Mouse (Mus musculus): Measurements from ENCODE around the gene Bok. TPM values are rescaled to one million over a fixed set of nuclear protein-coding genes. Genes with fewer than 3 reads are reported as not detected.
A peak's percentile ranks its signal among the peaks of the same experiment; 100 is the strongest.

The Bok gene
- total and polyA plus RNA-seq, 2 experiments from 2014 or later = 25.6 to 50.8 TPM

DNA sequence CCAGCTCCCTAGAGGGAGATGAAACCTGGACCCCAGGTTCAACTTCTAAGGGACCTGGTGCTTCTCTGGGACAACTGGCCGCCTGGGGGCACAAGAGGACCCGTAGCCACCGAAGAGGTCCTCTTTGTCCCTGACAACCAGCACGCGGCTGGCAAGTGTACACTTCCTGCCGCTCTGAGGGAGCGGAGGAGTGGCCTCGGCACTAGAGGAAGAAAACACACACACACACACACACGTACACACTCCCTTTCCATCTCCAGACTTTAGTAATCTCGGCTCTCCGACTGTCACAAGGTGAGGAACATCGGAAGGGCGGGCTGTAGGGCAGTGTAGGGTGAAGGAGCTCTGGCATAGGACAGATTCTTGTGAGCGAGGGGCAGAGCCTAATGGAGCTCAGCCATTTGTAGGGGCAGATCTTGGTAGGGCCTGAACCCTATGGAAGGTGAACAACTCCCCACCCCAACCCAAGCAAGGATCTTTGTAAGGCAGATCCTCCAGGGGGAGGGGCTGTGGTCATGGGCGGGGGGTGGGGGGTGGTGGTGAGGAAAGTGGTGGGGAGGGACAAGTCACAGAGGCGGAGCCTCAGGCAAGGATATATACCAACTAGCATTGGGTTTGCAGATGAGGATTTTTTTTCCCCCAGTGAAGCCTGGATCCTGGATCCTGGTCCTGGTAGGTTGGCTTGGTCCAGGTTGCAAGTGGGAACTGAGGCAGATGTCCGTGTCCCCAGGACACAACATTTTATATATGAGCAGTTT, 16.5 kb upstream of the Bok start:
- peak; percentile 93 for ATAC-seq (ENCODE audit: insufficient read depth, low read depth)
- Histone ChIP-seq H3K4me1 (ENCODE audit: control insufficient read depth, insufficient read depth) (peaks cover 17% of the 10 kb centered on the region), H3K27ac (ENCODE audit: low read depth) (peak overlapping the region; percentile 71), H3K36me3 (replicated peaks; ENCODE audit: control insufficient read depth, insufficient read depth, low read length) (no peaks in the 10 kb centered on the region), H3K4me2 (ENCODE audit: low read depth, low read length) (peak overlapping the region; percentile 70), H3K4me3 (ENCODE audit: low read depth, low read length) (peak overlapping the region; percentile 41), H3K9me3 (replicated peaks; ENCODE audit: control insufficient read depth, low read length) (no peaks in the 10 kb centered on the region), H3K27me3 (ENCODE audit: control insufficient read depth, insufficient read depth, low read length) (no peaks in the 10 kb centered on the region), H3K9ac (replicated peaks; ENCODE audit: low read depth, low read length) (peak overlapping the region; percentile 49)
- TF ChIP-seq EP300 (IDR thresholded peaks at IDR 0.05; ENCODE audit: low read depth) (peak; percentile 58; the same call in 1 of the 2 replicates), CTCF (IDR thresholded peaks at IDR 0.05; ENCODE audit: low read depth) (peak; percentile 86)
- DNase-seq (ENCODE audit: low spot score) = peak; percentile 92
- WGBS = 5% methylated on average over 17 of the region's 17 CpGs

DNA sequence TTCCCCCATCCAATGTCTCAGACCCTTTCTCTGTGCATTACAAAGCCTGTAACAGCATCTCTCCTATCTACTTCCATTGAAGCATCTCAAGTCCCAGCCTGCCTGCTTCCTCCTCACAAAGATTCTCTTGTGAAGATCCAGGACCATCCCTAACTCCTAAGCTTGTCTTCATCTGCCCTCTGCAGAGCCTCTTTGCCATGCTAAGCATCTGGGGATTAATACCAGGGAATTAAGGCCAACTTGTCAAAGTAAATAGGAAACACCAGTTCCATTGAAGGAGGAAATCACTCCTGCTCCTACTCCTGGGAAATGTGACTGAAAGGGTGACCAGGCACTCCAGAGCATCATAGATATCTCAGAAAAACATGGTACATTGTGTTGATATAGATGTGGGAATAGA, 15.5 kb upstream of the Bok start:
- Histone ChIP-seq H3K27me3 (ENCODE audit: control insufficient read depth, insufficient read depth, low read length) (no peaks in the 10 kb centered on the region), H3K4me2 (ENCODE audit: low read depth, low read length) (no peak overlapping the region), H3K9ac (replicated peaks; ENCODE audit: low read depth, low read length) (no peak overlapping the region), H3K4me1 (ENCODE audit: control insufficient read depth, insufficient read depth) (peaks cover 17% of the 10 kb centered on the region), H3K27ac (ENCODE audit: low read depth) (no peak overlapping the region), H3K9me3 (replicated peaks; ENCODE audit: control insufficient read depth, low read length) (no peaks in the 10 kb centered on the region), H3K36me3 (replicated peaks; ENCODE audit: control insufficient read depth, insufficient read depth, low read length) (no peaks in the 10 kb centered on the region), H3K4me3 (ENCODE audit: low read depth, low read length) (no peak overlapping the region)
- ATAC-seq (ENCODE audit: insufficient read depth, low read depth) (no peak), DNase-seq (ENCODE audit: low spot score) (no peak)
- no peak for TF ChIP-seq EP300 (IDR thresholded peaks at IDR 0.05; ENCODE audit: low read depth)
- no peak for TF ChIP-seq CTCF (IDR thresholded peaks at IDR 0.05; ENCODE audit: low read depth)

DNA sequence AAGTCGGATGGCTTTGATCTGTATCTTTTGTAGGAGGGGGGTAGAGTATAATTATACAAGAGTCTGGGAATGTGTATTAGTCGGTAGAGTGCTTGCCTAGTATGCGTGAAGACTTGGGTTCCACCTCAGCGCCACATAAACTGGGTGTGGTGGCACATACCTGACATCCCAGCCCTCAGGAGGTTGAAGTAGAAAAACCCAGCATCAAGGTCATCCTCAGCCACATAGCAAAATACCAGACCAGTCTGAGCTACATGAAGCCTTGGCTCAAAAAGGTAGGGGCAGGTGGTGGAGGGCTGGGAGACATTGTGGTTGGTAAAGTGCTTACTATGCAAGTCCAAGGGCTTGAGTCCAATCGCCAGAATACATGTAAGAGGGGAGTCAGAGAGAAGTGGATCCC, 12.8 kb upstream of the Bok start:
- H3K4me3 ChIP-seq (ENCODE audit: low read depth, low read length) = no peak overlapping the region
- ATAC-seq (ENCODE audit: insufficient read depth, low read depth) (no peak), DNase-seq (ENCODE audit: low spot score) (no peak)
- TF ChIP-seq EP300 (IDR thresholded peaks at IDR 0.05; ENCODE audit: low read depth) (no peak), CTCF (IDR thresholded peaks at IDR 0.05; ENCODE audit: low read depth) (no peak)
- no peak overlapping the region for H3K27ac ChIP-seq (ENCODE audit: low read depth)
- H3K9ac ChIP-seq (replicated peaks; ENCODE audit: low read depth, low read length) = no peak overlapping the region
- no peaks in the 10 kb centered on the region for H3K36me3 ChIP-seq (replicated peaks; ENCODE audit: control insufficient read depth, insufficient read depth, low read length)
- H3K4me1 ChIP-seq (ENCODE audit: control insufficient read depth, insufficient read depth) = peaks cover 15% of the 10 kb centered on the region
- no peaks in the 10 kb centered on the region for H3K9me3 ChIP-seq (replicated peaks; ENCODE audit: control insufficient read depth, low read length)
- no peaks in the 10 kb centered on the region for H3K27me3 ChIP-seq (ENCODE audit: control insufficient read depth, insufficient read depth, low read length)
- 87% methylated on average over 5 of the region's 5 CpGs for WGBS
- no peak overlapping the region for H3K4me2 ChIP-seq (ENCODE audit: low read depth, low read length)

DNA sequence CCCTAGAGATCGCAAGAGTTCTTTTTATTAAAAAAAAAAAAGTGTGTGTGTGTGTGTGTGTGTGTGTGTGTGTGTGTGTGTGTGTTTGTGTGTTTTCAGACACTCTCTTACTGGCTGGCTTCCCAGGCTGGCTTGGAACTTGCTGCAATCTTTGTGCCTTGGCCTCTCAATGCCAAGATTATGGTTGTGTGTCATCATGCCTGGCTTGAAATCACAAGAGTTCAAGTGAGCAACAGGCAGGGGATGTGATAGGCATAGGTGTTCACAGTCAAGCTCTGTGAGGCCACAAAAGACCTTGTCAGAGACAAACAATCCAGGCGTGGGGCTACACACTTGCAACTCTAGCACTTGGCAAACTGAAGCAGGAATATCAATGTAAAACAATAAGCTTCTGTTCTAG, 7.1 kb upstream of the Bok start:
- no peak overlapping the region for H3K4me3 ChIP-seq (ENCODE audit: low read depth, low read length)
- H3K27me3 ChIP-seq (ENCODE audit: control insufficient read depth, insufficient read depth, low read length) = no peaks in the 10 kb centered on the region
- H3K9me3 ChIP-seq (replicated peaks; ENCODE audit: control insufficient read depth, low read length) = no peaks in the 10 kb centered on the region
- 0 out of 2 replicates have a peak overlapping the region, but pooled peaks have one; percentile 9 for H3K27ac ChIP-seq (ENCODE audit: low read depth)
- H3K36me3 ChIP-seq (replicated peaks; ENCODE audit: control insufficient read depth, insufficient read depth, low read length) = no peaks in the 10 kb centered on the region
- peaks cover 9% of the 10 kb centered on the region; the same call in 1 of the 2 replicates for H3K4me1 ChIP-seq (ENCODE audit: control insufficient read depth, insufficient read depth)
- H3K4me2 ChIP-seq (ENCODE audit: low read depth, low read length) = no peak overlapping the region
- H3K9ac ChIP-seq (replicated peaks; ENCODE audit: low read depth, low read length) = no peak overlapping the region
- TF ChIP-seq EP300 (IDR thresholded peaks at IDR 0.05; ENCODE audit: low read depth) (no peak), CTCF (IDR thresholded peaks at IDR 0.05; ENCODE audit: low read depth) (no peak)
- ATAC-seq (ENCODE audit: insufficient read depth, low read depth) = peak; percentile 64
- 40% methylated on average over 2 of the region's 2 CpGs for WGBS
- peak; percentile 52 for DNase-seq (ENCODE audit: low spot score)

DNA sequence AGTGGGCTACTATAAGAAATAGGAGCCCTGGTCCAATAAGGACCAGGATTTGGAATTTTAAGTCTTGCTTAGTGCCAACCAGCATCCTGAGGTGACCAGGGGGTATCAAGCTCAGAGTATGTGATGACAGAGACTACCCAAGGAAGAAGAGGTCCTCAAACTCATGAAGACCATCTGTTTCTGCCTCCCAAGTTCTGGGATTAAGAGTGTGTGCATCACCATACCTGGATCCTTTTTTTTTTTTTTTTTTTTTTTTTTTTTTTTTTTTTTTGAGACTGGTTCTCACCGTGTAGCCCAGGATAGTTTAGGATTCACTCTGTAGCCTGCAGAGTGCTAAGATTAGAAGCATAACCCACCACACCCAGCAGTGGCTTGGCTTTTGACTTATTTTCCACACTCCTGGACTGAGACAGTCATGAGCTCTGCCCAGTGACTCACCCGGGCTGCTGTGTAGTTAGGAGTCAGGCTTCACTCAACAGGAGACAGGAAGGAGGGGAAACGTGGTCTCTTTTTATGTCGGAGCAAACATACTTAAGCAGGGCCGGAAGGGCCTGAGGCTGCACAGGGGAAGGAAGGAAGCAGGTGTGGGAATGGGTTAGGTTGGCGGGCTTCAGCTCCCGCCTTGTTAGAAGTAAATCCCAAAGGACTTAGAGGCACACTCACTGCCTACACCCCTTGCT, 5.4 kb upstream of the Bok start:
- TF ChIP-seq EP300 (IDR thresholded peaks at IDR 0.05; ENCODE audit: low read depth) = peak; percentile 64; the same call in 1 of the 2 replicates
- no peak for TF ChIP-seq CTCF (IDR thresholded peaks at IDR 0.05; ENCODE audit: low read depth)
- ATAC-seq (ENCODE audit: insufficient read depth, low read depth) = peak; percentile 79
- Histone ChIP-seq H3K27me3 (ENCODE audit: control insufficient read depth, insufficient read depth, low read length) (no peaks in the 10 kb centered on the region), H3K27ac (ENCODE audit: low read depth) (peak overlapping the region; percentile 39; the same call in 1 of the 2 replicates), H3K9me3 (replicated peaks; ENCODE audit: control insufficient read depth, low read length) (no peaks in the 10 kb centered on the region), H3K4me3 (ENCODE audit: low read depth, low read length) (no peak overlapping the region), H3K4me2 (ENCODE audit: low read depth, low read length) (no peak overlapping the region), H3K4me1 (ENCODE audit: control insufficient read depth, insufficient read depth) (peaks cover 13% of the 10 kb centered on the region), H3K36me3 (replicated peaks; ENCODE audit: control insufficient read depth, insufficient read depth, low read length) (no peaks in the 10 kb centered on the region), H3K9ac (replicated peaks; ENCODE audit: low read depth, low read length) (no peak overlapping the region)
- DNase-seq (ENCODE audit: low spot score) = no peak
- WGBS = 50% methylated on average over 7 of the region's 7 CpGs

Measured in heart, postnatal 0 days (tissue).